Mouse (Mus musculus) kidney, postnatal 4 days (tissue): Measurements from ENCODE around the gene Taf1d.
"Not testable (repeated sequence)": the region's sequence is repeated elsewhere in the genome, so short reads cannot be mapped to it uniquely, and the experiment has no call there.

Source experiments
- DNase-seq, 2 experiments: peaks; one replicate each; pipeline ENCODE4 v3.0.0; 2021; ENCODE audit warnings: mixed read lengths in 2 of 2

The Taf1d gene

DNA sequence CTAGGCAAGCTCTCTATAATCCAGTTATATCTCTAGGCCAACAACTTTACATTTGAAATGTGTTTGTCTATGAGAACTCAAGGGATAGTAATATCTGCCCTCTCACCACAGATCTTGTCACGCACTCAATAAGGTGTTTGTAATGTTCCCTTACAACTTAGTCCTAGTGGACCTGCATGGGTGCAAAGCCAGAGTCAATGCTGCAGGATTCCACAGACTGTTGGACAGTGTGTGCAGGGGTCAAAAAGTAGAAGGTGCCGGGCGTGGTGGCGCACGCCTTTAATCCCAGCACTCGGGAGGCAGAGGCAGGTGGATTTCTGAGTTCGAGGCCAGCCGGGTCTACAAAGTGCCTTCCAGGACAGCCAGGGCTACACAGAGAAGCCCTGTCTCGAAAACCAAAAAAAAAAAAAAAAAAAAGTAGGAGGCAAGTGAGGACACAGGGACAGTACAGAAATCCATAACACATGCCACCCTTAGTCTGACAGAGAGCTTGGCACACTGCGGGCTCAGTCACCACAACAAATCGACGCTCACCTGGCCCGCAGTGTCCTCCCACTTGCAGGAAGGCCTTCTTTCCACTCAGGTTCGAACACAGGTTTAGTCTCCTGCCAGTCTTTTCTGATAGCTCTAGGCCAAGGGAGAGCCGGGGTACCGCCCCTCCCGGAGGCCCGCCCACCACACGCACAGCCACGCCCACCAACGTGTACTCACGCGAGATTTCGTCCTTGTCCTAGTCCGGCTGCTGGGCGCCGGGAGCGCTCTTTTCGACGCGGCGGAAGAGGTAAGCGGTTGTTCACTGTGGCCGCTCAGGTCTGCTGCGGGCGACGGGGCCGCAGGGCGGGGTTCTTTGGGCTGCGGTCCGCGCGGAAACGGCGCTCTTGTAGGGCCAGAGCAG lies at the start of gene Taf1d:
Gene Taf1d (plus strand): TSS at position 712 of the 895 bp plus-strand sequence.
- DNase-seq: peak; percentile 99

DNA sequence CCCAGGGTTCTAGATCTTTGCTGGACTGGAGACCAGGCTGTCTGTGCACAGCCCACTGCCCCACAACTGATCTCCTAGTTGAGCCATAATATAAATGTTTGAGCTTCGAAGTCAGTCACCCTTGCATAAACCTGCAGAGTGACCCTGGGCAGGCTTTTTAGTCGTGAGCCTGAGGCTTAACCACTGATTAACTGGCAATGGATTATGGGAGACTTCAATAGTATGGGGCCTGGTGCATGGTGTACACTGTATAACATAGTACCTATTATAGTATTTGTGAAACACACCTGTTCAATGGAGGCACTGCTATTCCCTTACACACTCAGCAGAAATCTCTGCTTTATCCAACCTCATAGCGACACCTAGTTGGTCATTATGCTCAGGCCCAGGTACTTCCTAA lies 49.8 kb upstream of the Taf1d start:
- DNase-seq: no peak

DNA sequence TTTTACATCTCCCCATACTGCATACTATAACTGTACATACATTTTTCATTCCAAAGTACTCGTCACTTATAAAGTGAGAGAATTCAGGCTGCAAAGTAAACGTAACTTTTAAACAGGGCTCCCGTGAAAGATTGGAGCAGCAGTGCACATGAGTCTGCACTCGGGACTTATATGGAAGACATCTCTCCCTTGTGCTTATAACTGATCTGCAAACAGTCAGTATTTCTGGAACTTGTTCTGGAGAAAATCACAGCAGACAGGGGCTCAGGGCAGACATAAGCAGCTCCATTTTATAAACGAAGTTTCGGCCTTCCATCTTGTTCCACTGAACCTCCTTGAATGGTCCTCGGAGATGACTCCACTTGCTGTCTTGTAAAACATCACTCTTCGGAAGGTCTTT lies 44.0 kb upstream of the Taf1d start:
- no peak for DNase-seq

DNA sequence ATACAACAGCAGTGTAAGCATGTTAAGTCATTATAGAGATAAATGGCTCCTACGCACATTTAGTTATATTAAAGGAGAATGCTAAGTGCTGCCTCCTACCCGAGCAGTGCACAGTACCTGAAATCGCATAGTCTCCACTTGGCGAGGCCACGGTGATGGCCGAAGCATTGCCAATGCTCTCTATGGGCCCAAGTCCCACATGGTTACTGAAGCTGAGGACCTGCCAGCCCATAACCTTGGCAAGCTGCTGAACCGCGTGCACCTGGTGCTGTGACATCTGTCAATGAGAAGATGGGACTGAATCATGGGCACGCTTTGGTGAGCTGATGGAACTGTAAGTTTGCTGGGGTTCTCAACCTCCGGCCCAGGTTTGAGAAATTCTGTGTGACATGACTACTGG lies 42.5 kb upstream of the Taf1d start:
- DNase-seq: no peak

DNA sequence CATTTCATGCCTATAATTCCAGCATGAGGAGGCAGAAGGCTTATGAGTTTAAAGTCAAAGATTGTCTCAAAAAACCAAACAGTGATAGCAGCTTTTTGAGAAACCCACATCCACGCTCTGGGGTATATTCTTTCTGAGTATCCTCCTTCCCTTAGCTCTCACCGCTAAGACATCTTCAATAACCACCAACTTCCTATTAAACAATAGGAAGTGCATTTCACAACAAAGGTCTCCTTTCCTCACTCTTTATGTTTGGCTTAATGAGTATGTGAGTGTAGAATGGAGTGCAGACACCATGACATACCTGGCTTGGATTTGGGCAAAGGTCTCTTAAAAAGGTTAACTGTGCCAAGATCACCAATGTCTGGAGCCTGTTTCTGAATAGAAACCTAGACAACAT lies 32.0 kb upstream of the Taf1d start:
- no peak for DNase-seq

DNA sequence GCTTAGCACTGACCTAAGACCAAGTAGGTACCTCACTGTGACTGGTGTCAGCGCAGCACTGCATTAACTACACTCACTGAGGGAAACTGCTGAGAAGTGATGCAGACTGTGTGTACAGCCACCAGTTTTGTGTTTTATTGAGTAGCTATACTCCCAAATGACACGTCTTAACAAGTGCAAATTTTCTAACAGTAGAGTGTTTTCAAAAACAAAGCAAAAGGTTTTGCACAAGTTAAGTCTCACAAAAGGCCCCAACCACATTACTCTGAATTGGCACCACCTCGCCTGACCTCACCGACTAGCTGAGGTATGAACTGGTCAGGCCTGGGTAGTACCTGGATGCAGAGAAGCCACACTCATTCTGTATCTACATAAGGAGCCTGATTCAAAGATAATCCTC lies 29.2 kb upstream of the Taf1d start:
- DNase-seq: no peak

DNA sequence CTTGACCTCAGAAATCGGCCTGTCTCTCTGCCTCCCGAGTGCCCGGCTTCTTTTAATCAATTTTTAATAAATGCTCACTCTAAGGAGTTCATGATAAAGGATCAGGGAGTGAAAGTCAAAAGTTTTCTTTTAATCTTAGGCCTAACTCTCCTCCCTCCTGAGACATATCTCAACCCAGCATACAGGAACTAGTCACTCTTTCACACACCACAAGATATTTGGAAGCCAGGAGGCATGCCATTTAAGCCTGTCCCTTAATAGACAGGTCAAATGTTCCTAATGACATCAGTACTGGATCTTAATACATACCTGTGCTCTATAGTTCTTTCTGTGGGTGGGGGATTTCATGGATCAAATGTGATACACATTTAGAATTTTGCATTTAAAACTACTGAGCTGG lies 27.7 kb upstream of the Taf1d start:
- DNase-seq: no peak

DNA sequence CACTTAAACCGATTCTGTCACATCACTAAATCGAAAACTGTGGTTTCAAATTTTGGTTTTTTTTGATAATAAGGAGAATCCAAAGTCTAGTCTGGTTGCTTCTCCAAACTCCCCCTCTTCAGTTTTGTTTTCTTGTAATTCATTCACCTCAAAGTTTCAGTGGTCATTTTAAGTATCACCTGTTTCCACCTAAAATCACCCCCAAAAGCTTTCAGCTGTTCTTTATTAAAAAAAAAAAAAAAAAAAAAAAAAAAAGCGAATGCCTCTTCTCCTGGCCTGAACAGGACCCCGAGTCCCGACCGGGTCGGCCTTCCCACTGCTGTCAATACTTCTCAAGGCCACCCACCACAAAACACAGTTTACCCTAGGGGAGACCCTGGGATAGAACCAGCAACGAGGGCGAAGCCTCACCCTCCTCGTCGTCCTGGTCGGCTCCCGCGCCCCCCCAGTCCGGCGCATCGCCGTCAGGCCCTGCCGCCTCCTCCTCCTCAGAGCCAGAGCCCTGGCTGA lies 26.8 kb upstream of the Taf1d start:
- DNase-seq: no peak

DNA sequence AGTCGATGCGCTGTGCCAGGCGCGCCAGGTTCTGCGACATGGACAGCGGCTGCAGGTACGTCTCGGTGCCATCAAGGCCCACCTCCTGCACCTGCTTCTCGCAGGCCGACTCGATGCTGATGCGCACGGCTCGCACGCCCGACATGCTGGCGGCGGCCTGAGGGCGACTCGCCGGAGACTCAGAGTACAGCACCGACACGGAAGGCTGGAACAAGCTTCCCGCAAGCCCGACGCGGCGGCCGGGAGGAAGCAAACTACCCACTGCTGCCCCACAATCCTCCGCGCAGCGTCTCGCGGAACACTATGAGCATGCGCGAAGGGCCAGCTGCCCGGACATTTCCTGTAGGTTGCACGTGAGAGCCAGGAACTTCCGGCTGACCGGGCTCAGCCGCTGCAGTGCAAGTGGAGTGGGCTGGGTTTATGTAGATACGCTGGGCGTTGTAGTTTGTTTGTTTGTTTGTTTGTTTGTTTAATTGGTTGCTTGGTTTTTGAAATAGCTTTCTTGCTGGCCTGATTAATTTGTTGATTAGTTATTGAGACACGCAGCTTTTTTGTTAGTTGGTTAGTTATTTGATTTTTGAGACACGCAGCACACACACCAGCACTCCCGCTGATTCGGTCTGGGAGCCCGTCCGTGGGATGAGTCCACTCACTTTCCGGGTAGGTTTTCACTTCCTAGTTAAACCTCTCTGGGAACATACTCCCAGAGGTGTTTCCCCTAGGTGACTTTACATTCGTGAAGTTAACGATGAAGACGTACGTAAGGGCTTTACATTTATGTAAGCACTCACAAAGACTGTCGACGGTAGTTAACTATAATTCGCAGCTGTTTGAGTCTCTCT lies 26.1 kb upstream of the Taf1d start, which contains the start of gene Med17:
Gene Med17 (minus strand): TSS at position 283 of the 842 bp plus-strand sequence.
- peak; percentile 94 to 96 for DNase-seq

DNA sequence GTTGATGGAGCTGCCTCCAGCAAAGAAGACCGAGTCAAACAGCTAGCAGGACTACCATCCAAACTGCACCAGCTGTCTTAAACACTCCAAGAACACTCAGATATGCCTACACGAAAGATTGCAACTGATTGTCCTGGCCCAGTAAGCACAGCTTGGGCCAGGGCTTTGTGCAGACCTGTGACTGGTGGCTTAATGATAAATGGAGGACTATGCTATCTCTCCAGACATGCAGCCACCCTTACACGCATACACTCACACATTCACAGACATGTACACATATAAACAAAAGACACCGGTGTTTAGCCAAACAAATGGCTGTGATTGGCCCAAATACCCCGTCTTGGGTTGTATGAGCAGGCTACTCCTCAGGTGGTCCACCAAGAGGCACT lies 25.5 kb upstream of the Taf1d start:
- DNase-seq: peak in 1 of 2 experiments; percentile 13

DNA sequence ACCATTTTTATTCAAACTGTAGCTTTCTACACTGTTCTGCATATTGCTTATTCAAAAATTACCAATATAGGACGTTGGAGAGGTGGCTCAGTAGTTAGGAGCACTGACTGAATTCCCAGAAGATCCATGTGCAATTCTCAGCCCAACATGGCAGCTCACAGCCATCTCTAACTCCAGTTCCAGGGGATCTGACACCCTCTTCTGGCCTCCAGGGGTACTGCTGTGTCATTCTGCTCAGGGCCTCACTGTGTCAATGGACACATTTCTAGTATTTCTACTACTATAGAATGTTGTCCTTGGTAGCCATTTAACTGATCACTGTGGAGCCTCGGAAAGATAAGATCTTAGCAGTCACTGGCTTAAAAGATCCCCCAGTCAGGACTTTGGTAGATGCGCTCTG lies 20.6 kb upstream of the Taf1d start:
- peak; percentile 19 to 31 for DNase-seq

DNA sequence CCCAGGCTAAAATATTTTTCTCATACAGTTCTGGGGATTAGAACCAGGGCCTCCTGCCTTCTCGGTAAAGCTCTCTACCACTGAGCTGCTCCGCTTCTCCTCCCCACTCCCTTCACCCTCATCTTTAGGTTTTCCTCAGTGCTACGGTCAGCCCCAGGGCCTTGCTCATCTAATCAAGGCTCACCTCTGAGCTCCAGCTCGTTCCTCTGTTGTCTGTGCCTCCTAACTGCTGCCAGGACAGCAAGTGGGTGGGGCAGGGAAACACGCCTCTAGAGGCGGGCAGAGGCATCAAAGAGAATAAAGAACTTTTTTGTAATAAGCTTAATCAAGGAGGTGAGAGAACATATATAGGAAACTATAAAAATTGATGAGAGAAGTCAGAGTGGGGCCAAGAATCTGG lies 18.2 kb upstream of the Taf1d start:
- DNase-seq: no peak

DNA sequence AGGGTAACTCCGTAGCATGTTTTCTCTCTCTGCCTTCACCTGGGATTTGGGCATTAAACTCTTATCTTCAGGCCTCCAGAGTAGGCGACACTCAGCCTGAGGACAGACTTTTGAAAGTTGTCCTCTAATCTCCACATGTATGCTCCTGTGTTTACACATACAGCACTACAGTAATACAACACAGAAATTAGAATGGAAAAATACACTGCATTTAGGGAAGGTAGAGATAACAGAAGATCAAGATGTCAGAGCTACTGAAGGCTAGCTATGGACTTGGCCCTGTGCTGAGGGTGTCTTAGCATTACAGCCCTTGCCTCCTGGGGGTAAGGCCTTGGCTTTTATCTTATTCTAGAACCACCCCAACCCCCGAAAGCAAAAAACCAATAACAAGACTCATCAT lies 17.6 kb upstream of the Taf1d start:
- DNase-seq: no peak

DNA sequence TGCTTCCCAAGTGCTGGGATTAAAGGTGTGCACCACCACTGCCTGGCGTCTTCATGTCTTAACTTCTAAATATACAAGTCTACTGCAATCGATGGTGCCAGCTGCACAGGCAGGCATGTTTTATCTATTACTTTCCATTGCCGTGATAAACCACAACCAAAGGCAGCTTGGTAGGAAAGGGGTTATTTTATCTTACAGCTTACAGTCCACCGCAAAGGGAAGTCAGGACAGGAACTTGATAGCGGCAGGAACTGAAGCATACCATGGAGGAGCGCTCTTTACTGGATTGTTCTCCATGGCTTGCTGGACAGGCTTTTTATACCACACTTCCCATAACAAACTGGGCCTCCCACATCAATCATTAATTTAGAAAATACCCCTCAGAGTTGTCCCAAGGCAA lies 16.8 kb upstream of the Taf1d start:
- no peak for DNase-seq

DNA sequence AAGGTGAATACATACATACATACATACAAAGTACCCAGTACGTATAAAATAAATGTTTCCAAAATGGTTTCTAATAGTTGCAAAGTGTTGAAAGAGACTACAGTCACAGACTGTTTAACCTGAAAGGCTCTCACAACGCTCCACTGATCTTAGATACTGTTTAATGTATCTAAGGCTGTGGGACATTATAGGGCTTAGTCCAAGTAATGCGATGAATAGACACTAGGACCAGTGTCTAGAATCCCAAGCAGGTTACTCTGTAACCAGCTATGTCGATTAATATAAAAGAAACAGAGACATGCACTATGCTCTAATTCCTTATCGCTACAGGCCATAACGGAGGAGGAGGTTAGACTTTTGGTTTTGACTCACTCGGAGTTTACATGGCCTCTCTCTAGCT lies 8.9 kb upstream of the Taf1d start:
- DNase-seq: no peak

DNA sequence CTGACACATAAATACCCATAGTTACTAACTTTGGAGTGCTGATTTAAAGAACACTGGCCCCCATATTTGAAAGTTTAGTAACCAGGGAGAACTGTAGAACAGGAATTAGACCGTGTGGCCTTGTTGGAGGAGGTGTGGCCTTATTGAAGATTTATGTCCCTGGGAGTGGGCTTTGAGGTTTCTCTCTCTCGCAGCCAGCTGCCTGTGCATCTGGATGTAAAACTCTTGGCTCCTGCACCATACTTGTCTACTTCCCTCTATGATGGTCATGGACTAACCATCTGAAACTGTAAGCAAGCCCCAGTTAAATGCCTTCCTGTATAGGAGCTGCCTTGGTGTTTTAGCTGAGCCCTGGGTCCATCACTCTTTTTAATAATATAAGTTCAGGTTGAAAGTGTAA lies 7.6 kb upstream of the Taf1d start:
- no peak for DNase-seq

DNA sequence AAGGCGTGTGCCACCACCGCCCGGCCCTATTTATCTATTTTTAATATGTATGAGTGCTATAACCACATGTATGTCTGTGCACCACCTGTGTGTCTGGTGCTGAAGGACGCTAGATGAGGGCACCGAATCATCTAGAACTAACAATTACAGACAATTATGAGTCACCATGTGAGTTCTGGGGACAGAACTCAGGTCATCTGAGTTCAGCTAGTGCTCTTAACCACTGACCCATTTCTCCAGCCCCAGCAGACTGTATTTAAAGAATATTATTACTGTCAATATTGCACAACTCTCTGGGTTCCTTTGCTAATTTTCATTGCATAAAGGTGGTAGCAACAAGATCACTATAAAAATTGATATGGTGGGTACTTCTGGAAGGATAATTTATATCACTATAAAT lies 6.0 kb upstream of the Taf1d start:
- no peak for DNase-seq

DNA sequence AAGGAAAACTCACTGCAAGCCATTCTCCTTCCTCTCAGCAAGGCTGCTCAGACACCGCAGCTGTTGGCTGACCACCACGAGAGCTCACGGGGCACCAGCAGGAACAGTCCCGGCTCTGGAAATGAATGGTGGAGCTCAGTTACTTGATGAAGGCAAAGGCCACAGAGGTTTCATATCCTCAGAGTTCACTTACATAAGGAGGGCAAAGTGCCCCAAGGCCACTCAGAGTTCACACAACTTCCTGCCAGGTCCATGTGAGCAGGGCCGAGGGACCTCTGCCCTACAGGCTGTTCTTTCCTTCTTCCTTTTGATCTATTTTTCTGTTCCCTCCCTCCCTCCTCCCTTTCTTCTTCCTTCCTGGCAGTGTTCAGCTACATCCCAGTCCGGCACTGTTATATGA lies 4.6 kb upstream of the Taf1d start:
- DNase-seq: peak; percentile 44 to 65

DNA sequence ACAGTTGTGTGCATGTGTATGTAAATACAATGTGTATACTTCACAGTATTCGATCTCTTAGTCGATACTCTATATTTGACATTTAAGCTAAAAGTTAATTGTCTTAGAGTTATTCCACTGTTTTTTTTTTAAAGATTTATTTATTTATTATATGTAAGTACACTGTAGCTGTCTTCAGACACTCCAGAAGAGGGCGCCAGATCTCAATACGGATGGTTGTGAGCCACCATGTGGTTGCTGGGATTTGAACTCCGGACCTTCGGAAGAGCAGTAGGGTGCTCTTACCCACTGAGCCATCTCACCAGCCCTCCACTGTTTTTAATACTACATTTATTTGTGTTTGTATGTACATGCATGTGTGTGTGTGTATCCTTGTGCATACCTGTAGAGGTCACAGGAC lies 4.0 kb upstream of the Taf1d start:
- DNase-seq: not testable (repeated sequence)

DNA sequence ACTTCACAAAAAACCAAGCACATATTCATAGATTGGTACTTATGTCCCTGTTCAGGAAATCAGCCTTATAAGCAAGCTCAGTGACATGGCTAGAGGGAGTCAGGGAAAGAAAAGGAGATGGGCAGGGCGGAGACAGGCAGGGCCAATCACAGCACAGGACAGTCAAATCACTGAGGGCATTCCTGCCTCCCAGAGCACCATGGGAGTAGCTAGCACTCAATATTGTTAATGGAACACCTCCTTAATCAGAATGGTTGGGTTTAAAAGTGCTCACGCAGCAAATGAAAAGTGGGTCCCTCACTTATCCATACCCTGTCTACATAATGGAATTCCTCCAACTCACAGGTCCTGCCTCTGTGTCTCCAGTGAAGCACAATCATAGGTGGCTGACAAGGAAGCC lies 3.1 kb upstream of the Taf1d start:
- DNase-seq: peak in 1 of 2 experiments; percentile 24

DNA sequence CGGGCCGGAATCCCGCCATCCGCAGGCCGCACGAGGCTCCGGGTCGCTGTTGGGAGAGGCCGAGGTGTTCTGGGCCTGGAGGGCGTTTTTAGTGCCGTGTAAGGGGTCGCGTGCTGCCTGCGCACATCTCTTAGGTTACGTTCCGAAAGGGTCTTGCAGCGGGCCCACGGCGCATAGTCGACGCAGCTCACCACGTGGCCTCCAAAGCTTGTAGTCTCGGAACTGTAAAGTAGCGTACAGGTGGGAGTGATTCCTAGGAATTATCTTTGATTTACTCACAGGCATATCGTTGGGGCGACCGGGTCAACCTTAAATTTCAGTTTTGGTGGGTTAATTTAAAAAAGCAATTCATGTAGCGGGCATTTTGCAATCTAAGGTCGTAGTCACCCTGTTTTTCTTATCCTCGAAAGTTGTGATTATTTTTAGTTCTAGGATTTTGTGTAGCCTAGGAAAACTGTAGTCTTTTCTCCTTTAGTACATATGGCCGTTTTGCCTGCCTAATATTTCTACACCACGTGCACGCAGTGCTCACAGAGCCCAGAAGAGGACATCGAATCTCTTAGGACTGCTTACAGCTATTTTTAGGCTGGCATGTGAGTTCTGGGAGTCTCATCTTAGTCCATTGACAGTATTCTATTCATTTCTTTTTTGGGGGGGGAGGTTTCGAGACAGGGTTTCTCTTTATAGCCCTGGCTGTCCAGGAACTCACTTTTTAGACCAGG lies 545 bp downstream of the Taf1d start, which contains the start of gene 4931406C07Rik:
Gene 4931406C07Rik (minus strand): TSS at position 51 of the 722 bp plus-strand sequence.
- DNase-seq: no peak

DNA sequence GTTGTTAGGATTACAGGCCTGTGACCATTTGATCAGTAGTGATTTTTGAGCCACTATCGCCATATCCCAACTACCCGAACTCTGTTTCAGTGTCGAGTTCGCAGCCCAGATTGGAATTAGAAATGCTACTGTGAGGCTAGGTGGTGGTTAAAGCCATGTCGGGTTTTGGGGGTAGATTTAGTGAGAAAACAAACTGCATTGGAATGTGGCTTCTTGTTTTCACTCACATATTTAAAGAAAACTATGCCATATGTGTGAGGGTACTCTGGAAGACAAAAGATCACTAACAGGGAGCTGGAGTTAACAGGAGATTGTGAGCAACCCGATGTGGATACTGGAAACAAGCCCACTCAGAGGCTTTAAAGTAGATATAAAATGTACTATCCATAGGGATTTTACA lies 1.2 kb downstream of the Taf1d start:
- no peak for DNase-seq

DNA sequence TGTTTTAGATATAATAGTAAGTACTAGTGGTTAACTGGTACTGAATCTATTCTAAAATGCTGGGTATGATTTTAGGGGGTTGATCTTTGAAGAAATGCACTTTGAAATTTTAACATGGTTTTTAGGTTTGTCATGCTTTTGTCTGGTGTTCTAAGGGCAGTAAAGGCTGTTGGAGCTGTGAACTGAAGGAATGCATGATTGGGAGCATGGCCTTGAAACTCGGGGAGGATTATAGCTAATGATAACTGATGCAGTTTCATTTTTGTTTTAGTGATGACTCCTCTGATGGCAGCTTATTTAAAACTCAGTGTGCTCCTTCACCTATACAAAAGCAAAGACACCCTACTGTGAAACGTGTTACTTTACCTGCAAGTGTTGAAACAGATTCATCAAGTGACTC lies 2.2 kb downstream of the Taf1d start:
- DNase-seq: no peak
